Mouse (Mus musculus) forebrain, embryonic 11.5 days (tissue): Measurements from ENCODE around the gene Tsen54. TPM values are rescaled to one million over a fixed set of nuclear protein-coding genes. Genes with fewer than 3 reads are reported as not detected.

ENCODE experiments used
- microRNA-seq: library from miRNA; unstranded; fragments of <30 nt; microRNA quantifications from one replicate; pipeline ENCODE4, GENCODE M21; 2016; ENCODE audit not compliant: insufficient number of aligned reads
- polyA plus RNA-seq: library from polyadenylated mRNA; unstranded; fragments of >200 nt; fragmentation: Nextera tagmentation; extraction: Ambion mirVana; gene quantifications from 2 replicates; pipeline ENCODE4 v1.2.1, GENCODE M21; 2014

The Tsen54 gene
- polyA plus RNA-seq, 1 experiment from 2014 or later, result 33.4 TPM

Small RNA genes lying within 50 kb of the gene (microRNA-seq; reads per million reads assigned to microRNA genes)
- gene Mir5621, result not detected

Other genes starting within 250 kb of the Tsen54 start
- 93.9 and 95.3 TPM in 2 replicates for gene Mrps7, start 210.8 kb upstream of the Tsen54 start, polyA plus RNA-seq
- 36.5 and 37.1 TPM in 2 replicates for gene Gga3, start 210.7 kb upstream of the Tsen54 start, polyA plus RNA-seq
- 19.2 and 22.6 TPM in 2 replicates for gene Mif4gd, start 201.8 kb upstream of the Tsen54 start, polyA plus RNA-seq
- 26.4 and 27.7 TPM in 2 replicates for gene Slc25a19, start 186.4 kb upstream of the Tsen54 start, polyA plus RNA-seq
- gene Grb2, start 106.1 kb upstream of the Tsen54 start, polyA plus RNA-seq, result 63.0 and 71.4 TPM in 2 replicates
- 25.9 and 28.9 TPM in 2 replicates for gene Tmem94, start 49.3 kb upstream of the Tsen54 start, polyA plus RNA-seq
- gene Caskin2, start 1.1 kb upstream of the Tsen54 start, polyA plus RNA-seq, result 20.4 and 21.2 TPM in 2 replicates
- 3.9 and 5.5 TPM in 2 replicates for gene Llgl2, start 9.3 kb downstream of the Tsen54 start, polyA plus RNA-seq
- 0.16 TPM in 1 of 2 replicates, not detected in the other for gene Myo15b, start 43.7 kb downstream of the Tsen54 start, polyA plus RNA-seq
- 2.0 and 2.6 TPM in 2 replicates for gene Smim5, start 85.2 kb downstream of the Tsen54 start, polyA plus RNA-seq
- gene Smim6, start 97.3 kb downstream of the Tsen54 start, polyA plus RNA-seq, result 0.72 and 0.95 TPM in 2 replicates
- gene Sap30bp, start 118.6 kb downstream of the Tsen54 start, polyA plus RNA-seq, result 55.2 and 56.3 TPM in 2 replicates
- gene Recql5, start 118.8 kb downstream of the Tsen54 start, polyA plus RNA-seq, result 28.3 and 35.6 TPM in 2 replicates
- 0.57 and 0.72 TPM in 2 replicates for gene Itgb4, start 160.0 kb downstream of the Tsen54 start, polyA plus RNA-seq
- gene Galk1, start 198.0 kb downstream of the Tsen54 start, polyA plus RNA-seq, result 142 and 151 TPM in 2 replicates
- 1,836 and 1,931 TPM in 2 replicates for gene H3f3b, start 213.2 kb downstream of the Tsen54 start, polyA plus RNA-seq
- gene Unk, start 215.6 kb downstream of the Tsen54 start, polyA plus RNA-seq, result 40.7 and 48.5 TPM in 2 replicates